Comparison of ENCODE assay signal across 9 mouse cellular contexts in genomic region chr5:142505695-142506423, GRCm38 (mm10). TPM values are rescaled to one million over a fixed set of nuclear protein-coding genes. Genes with fewer than 3 reads are reported as not detected.
DNase-seq lines count a peak whose midpoint lies in the region; ATAC-seq and TF ChIP-seq lines count a peak whose summit lies in the region.
"Had no signal": no experiment of that assay in that cellular context is flagged by ENCODE, and none has a peak within 500 bp of the region (broad histone marks: within the 10 kb centered on the region; RNA-seq: fewer than 3 reads in every experiment).

No protein-coding gene starts in this region.

- H3K9me3 ChIP-seq in liver, embryonic 12.5 days (replicated peaks), result no peaks in the 10 kb centered on the region
- no peaks in the 10 kb centered on the region for H3K9me3 ChIP-seq in lung, postnatal 0 days (ENCODE audit: low read length)

- H3K36me3 ChIP-seq in liver, embryonic 12.5 days, result no peaks in the 10 kb centered on the region
- no peaks in the 10 kb centered on the region for H3K36me3 ChIP-seq in lung, postnatal 0 days (ENCODE audit: insufficient read depth, low read length)

- H3K27ac ChIP-seq in liver, embryonic 12.5 days, result no peak overlapping the region
- H3K27ac ChIP-seq in lung, postnatal 0 days (ENCODE audit: low read length), result no peak overlapping the region
- H3K27ac ChIP-seq: macrophage had no signal

- H3K9ac ChIP-seq in liver, embryonic 12.5 days, result no peak overlapping the region
- H3K9ac ChIP-seq in lung, postnatal 0 days (replicated peaks; ENCODE audit: low read depth), result no peak overlapping the region

- 60% methylated on average over 3 of the region's 3 CpGs for WGBS in liver, embryonic 12.5 days (ENCODE audit: insufficient replicate concordance)
- 51% methylated on average over 3 of the region's 3 CpGs for WGBS in lung, postnatal 0 days

- H3K4me1 ChIP-seq in liver, embryonic 12.5 days, result no peaks in the 10 kb centered on the region
- 0 out of 2 replicates have a peak, but pooled peaks cover 3% of the 10 kb centered on the region for H3K4me1 ChIP-seq in lung, postnatal 0 days (ENCODE audit: insufficient read depth, low read depth, low read length)

- TF ChIP-seq CTCF in lung, postnatal 0 days (IDR thresholded peaks at IDR 0.05), result peak; percentile 80

- H3K27me3 ChIP-seq in liver, embryonic 12.5 days (replicated peaks), result peaks cover 31% of the 10 kb centered on the region
- H3K27me3 ChIP-seq in lung, postnatal 0 days (replicated peaks; ENCODE audit: insufficient read depth, low read length), result no peaks in the 10 kb centered on the region

- DNase-seq in cerebellum, postnatal 10 days, result peak; percentile 58 to 60
- no peak for DNase-seq in cerebellum, adult 8-10 months
- DNase-seq in liver (peak; percentile 19), MN1 (ENCODE audit: low spot score) (peak; percentile 42)
- DNase-seq in lung, postnatal 0 days (ENCODE audit: low spot score), result peak; percentile 14
- DNase-seq in right cerebral cortex, postnatal 25 days, result no peak
- no peak for DNase-seq in spleen, adult 12 weeks (ENCODE audit: low spot score)

- TF ChIP-seq EP300 in lung, postnatal 0 days (IDR thresholded peaks at IDR 0.05), result no peak

- no peak overlapping the region for H3K4me3 ChIP-seq in liver, embryonic 12.5 days
- H3K4me3 ChIP-seq in lung, postnatal 0 days (ENCODE audit: low read depth, low read length), result no peak overlapping the region

- H3K4me2 ChIP-seq in liver, embryonic 12.5 days, result no peak overlapping the region
- no peak overlapping the region for H3K4me2 ChIP-seq in lung, postnatal 0 days (replicated peaks; ENCODE audit: low read depth, low read length)

- ATAC-seq in liver, embryonic 12.5 days, result no peak
- ATAC-seq in lung, postnatal 0 days, result no peak

RNA-seq across cellular contexts. Expression of gene Papolb, which starts 24.0 kb away (rescaled TPM):
- polyA plus RNA-seq in liver, embryonic 12.5 days (2016; fragmentation: Nextera tagmentation; extraction: Ambion mirVana), result 0.05 TPM in 1 of 2 replicates, not detected in the other
- polyA plus RNA-seq in lung, postnatal 0 days (2015; fragmentation: Nextera tagmentation; extraction: Ambion mirVana), result 0.12 and 0.15 TPM in 2 replicates
- polyA plus RNA-seq: macrophage had no signal

RNA-seq across cellular contexts. Expression of gene Ap5z1, which starts 42.1 kb away (rescaled TPM):
- polyA plus RNA-seq in liver, embryonic 12.5 days (2016; fragmentation: Nextera tagmentation; extraction: Ambion mirVana), result 6.8 and 7.4 TPM in 2 replicates
- 6.2 and 7.2 TPM in 2 replicates for polyA plus RNA-seq in lung, postnatal 0 days (2015; fragmentation: Nextera tagmentation; extraction: Ambion mirVana)

RNA-seq across cellular contexts. Expression of gene Radil, which starts 45.0 kb away (rescaled TPM):
- polyA plus RNA-seq in liver, embryonic 12.5 days (2016; fragmentation: Nextera tagmentation; extraction: Ambion mirVana), result 0.43 and 0.54 TPM in 2 replicates
- polyA plus RNA-seq in lung, postnatal 0 days (2015; fragmentation: Nextera tagmentation; extraction: Ambion mirVana), result 13.5 and 14.5 TPM in 2 replicates
- polyA plus RNA-seq: macrophage had no signal

Comparison
In these comparisons a context has a peak if more than half of its experiments do, and no peak if none do; other contexts are left out.
1. DNase-seq: peak in cerebellum, postnatal 10 days (2 of 2), liver (single experiment), MN1 (single experiment) and lung, postnatal 0 days (single experiment); none in cerebellum, adult 8-10 months (single experiment), right cerebral cortex, postnatal 25 days (single experiment) and spleen, adult 12 weeks (single experiment).